Mouse (Mus musculus) fibroblast of lung, adult 2 months (primary cell): Measurements from ENCODE around the gene Nrp1.

ENCODE experiments used
- DNase-seq: peaks from one replicate; pipeline ENCODE4 v3.0.0-alpha.2; 2011; ENCODE audit warnings: low read depth

Gene Nrp1

DNA sequence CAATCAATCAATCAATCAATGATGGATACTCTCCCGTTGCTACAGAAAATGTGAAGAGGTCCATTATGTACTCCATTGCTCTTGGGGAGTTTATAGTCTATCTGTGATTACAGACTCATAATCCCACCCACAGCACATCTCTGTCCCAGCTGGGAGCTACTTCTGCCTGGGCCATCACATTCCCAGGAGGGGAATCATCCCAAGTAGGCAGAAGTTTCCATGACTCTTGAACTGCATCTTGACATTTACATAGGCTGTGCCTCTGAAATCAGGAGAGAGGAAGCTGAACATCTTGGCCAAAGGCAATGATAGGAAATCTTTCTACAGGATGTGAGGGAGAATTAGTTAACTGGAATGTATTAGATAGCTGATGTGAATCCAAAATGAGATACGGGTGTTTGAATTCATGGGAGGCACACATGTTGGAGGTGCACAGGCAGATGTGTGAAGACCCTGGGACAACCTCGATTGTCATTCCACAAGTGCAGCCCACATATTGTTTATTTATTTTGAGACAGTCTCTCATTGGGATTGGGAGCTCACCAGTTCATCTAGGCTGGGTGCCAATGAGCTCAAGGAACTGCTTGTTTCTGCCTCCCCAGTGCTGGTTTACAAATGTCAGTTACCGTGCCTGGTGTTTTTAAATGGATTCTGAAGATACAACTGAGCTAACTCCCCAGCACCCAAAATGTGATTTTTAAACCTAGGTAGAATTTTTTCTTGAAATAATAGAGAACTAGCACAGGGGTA is 108.5 kb downstream of the Nrp1 start:
- DNase-seq, result no peak

- no peak for DNase-seq
Observed at GRCm38 (mm10) chr8:128470097-128470496, 111.7 kb downstream of the Nrp1 start.

DNA sequence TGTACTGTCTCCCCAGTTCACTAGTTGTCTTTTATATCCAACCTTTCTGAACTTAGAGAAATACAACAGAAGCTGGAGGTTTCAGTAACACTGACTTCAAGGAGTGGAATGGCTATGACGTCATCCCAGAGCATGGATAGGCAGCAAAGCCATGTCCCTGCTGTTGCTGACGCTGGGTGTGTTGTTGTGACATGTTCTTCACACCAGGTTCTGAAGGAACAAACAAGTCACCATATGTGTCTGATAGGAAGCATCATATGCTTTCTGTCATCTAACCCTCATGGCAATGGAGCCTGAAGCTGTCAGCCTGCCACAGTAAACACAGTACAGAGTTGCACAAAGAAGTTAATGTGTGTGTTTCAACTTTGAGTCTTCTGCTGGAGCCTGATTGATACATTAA is 112.8 kb downstream of the Nrp1 start:
- no peak for DNase-seq

GRCm38 (mm10) chr8:128472871-128473270 is 114.5 kb downstream of the Nrp1 start:
- DNase-seq, result no peak

- no peak for DNase-seq
Observed at GRCm38 (mm10) chr8:128473456-128474239, 115.2 kb downstream of the Nrp1 start.

GRCm38 (mm10) chr8:128474614-128475013 is 116.2 kb downstream of the Nrp1 start:
- no peak for DNase-seq

DNA sequence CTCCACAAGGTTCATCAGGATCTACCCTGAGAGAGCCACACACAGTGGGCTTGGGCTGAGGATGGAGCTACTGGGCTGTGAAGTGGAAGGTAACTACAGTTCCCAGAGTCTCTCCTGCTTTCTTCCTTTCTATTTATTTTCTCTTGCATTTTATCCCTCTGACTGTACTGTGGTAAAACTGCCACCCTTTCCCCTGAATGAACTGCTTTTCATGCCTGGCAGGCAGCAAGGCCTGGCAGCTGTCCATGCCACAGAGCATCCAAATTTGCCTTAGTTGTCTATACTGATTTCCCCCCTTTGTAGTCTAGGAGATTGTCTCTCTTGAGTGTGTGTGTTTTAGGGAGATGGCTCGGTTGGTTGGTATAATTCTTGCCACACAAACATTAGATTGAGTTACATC is 117.8 kb downstream of the Nrp1 start:
- no peak for DNase-seq

GRCm38 (mm10) chr8:128478017-128478416 is 119.6 kb downstream of the Nrp1 start:
- DNase-seq, result no peak

GRCm38 (mm10) chr8:128479309-128480013 is 121.1 kb downstream of the Nrp1 start:
- DNase-seq, result no peak

DNA sequence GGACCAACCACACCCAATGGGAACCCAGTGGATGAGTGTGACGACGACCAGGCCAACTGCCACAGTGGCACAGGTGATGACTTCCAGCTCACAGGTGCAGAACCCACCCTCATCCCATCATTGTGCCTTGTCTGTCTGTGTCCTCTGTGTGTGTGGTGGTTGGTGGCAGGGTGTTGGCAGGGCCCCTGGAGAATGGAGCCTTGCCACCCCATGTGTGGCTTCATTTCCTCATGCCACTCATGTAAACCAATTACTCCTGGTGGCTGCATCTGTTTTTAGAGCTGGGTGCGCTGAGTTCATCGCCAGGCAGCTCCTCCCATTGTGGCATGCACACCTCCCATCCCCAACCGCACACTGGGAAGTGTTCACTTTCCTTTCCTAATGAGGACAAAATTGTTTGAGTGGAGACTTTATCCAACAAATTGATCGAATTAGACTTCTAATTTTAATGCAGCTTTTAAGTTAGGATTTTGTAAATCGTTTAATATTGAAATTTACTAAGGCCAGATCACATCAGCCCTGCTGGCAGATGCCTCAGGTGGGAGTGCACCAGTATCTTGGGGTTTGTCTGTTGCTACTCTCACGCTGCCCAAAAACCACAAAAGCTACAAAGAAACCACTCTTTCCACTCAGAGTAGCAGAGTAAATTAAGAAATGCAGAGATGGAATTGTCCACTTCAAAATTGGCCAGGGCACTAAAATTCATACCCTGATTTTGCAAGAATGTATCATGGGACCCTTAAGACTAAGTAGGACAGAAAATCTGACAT is 122.7 kb downstream of the Nrp1 start:
- DNase-seq, result no peak

DNA sequence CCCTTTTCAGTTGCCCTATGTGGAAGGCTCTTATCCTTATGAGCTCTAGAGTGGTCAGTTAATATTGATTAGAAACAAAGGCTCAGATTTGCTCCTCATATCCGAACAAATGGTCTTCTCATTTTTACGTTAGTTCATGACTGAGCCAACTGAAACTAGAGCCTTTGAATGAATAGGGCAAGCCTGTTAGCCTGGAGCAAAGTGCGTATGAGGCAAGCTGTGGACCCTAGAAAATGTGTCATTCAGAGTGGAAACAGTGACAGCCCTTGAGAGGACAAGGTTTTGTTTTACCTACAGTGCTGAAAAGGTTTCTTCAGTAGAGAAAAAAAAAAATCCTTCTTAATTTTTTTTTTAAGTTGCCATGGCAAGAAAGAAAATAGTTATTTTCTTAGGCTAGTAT is 124.9 kb downstream of the Nrp1 start:
- DNase-seq, result no peak

DNA sequence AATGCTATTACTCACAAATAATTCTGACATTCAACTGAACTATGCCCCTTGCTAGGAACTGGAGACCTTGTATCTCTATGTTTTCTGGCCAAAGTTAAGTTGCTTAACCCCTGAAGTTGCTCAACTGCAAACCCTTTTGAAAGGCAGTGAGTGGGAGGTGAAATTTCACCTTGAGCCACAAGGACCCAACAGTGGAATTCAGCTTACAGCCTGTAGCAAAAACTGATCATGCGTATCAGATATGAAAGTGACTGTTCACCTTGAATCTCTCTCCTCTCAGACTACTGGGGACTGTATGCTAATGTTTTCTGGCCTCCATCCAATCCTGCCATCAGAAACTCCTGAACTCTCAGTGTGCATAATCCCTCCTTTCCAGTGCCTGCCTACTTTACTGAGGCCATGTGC is 126.3 kb downstream of the Nrp1 start:
- DNase-seq, result no peak

- DNase-seq, result no peak
Observed at GRCm38 (mm10) chr8:128486043-128486442, 127.6 kb downstream of the Nrp1 start.

GRCm38 (mm10) chr8:128487966-128488931 is 129.8 kb downstream of the Nrp1 start:
- DNase-seq, result no peak

DNA sequence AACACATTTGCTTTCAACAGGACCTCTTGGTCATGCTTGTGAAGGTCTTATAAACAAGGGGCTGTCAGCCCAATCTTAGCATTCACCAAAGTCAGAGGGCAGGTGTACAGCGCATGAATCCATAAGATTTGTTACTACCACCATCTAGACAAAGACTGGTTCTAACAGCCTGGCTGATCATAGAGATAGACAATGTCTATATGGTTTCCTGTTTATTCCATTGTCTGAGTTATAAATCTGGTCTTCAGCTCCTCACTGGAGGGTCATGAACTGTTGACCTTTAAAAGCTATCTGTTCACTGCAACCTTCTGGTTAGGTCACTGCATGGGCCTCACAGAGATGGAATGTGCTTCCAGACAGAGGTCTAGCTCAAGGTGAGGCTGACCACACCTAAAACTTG is 130.9 kb downstream of the Nrp1 start:
- no peak for DNase-seq

DNA sequence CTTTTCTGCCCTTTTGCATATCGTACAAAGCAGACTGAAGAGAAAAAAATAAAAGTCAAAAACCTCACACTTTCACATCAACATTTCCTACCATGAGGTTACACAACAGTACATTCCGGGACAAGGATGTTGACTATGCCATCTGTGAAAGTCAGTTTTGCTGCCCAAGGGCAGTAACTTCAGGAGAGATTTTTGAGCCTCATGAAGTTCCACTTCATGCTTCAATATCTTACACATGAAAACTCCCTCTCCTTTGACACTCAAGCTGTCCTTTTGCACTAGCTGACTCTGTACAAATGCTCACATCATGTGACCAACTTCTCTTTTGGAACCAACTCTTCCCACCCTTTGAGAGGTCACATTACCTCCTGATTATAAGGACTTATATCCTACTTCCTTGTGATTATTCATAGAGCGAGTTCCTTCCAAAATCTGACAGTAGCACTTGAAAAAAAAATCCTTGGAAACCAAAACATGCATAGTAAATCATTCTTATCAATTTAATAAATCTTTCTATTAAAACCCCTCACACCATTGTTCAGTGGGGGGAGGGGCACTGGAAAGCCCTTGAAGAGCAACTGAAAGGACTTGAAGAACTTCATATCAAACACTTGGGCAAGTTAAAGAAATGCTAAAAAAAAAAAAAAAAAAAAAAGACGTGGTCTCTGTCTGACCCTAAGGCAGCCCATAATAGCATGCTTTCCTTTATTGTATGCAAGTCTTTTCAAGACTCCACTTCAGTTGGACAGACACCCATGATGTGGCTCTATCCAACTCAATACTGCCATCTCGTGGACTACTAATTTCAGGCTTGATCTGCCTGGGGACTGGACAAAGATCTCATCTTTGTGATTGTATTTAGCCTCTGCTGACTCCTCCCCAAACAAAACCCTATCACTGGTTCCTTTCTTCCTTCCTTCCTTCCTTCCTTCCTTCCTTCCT is 133.0 kb downstream of the Nrp1 start:
- peak; percentile 55 for DNase-seq

- DNase-seq, result no peak
Observed at GRCm38 (mm10) chr8:128493801-128494200, 135.4 kb downstream of the Nrp1 start.

GRCm38 (mm10) chr8:128498836-128499235 is 140.4 kb downstream of the Nrp1 start:
- DNase-seq, result no peak

DNA sequence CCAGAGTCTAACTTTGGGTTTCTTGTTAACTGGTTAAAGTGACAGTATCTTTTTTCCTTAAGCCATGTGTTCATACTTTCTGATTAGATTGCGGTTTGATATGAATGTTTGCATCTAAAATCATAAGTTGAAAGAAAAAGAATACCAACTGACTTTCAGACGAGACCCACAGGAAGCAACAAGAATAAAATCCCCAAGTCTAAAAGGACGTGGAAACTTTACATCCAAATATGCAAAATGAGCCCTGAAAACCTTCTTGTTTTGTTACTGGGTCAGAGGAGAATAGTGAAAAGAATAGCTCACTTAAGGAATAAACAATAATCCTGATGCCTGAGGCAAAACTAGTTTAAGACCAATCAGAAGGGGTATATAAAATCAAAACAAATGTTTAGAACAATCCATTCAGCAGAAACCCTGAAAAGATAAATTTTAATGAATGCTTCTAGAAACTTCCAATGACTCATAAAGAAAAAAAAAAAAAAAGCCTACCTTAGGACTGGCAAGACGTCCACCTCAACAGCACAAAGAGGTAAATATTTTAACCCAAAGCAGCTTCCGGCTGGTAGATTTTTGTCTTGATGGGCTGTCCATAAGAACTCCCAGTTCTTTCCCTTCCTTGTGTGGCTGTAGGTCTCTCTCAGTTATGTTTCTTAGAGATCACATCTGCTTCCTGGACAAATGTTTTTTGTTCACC is 145.9 kb downstream of the Nrp1 start:
- DNase-seq, result no peak
